Mouse (Mus musculus) C2C12 (cell line): Measurements from ENCODE around the gene Exo1.

ENCODE experiments used
- CTCF ChIP-seq: IDR thresholded peaks from one replicate; pipeline ENCODE4 v1.5.1; 2011; ENCODE audit not compliant: control insufficient read depth, insufficient read depth, insufficient read length
- FOSL1 ChIP-seq: IDR thresholded peaks from one replicate; pipeline ENCODE4 v1.8.0; 2011; ENCODE audit warnings: mild to moderate bottlenecking, low read length; ENCODE audit not compliant: poor library complexity, insufficient read depth, severe bottlenecking
- MYOG ChIP-seq: IDR thresholded peaks from one replicate; pipeline ENCODE4 v1.6.1; 2011; ENCODE audit not compliant: control insufficient read depth, insufficient read length; ENCODE audit errors: extremely low read depth
- USF1 ChIP-seq: IDR thresholded peaks from one replicate; pipeline ENCODE4 v1.6.1; 2011; ENCODE audit warnings: low read depth, mild to moderate bottlenecking, control low read depth, moderate library complexity

GRCm38 (mm10) chr1:175912038-175912437, 31.7 kb downstream of the Exo1 start:
- TF ChIP-seq CTCF (no peak), USF1 (no peak), MYOG (no peak), FOSL1 (no peak)
